Mouse (Mus musculus) layer of hippocampus, adult 18-20 months (tissue): Measurements from ENCODE around the gene Fah. TPM values are rescaled to one million over a fixed set of nuclear protein-coding genes. Genes with fewer than 3 reads are reported as not detected.
A peak's percentile ranks its signal among the peaks of the same experiment; 100 is the strongest.

Experiments
- DNase-seq, 2 experiments: peaks; one replicate each; pipeline ENCODE4 v3.0.0; 2022; ENCODE audit warnings: low spot score in 2 of 2
- total RNA-seq, 2 experiments: library from RNA; stranded (reverse); gene quantifications; 2 replicates each; pipeline ENCODE4 v1.2.3; 2021

Gene Fah
- total RNA-seq, 2 experiments from 2014 or later = 22.9 to 23.7 TPM

DNA sequence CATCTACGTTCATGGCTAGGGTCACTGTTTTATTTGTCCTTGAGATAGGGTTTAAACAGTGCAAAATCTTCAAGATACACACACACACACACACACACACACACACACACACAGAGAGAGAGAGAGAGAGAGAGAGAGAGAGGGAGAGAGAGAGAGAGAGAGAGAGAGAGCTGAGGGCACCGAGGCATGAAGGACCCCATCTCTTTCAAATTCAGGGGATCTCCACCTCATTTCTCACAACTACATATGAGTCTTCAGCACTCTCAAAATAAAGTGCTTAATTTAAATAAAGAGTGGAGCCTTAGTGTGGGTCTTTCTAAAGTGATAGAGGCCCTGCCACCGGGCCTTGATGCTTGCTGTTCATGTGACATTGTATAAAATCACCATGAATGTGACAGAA lies 10.5 kb downstream of the Fah start:
- DNase-seq = no peak

DNA sequence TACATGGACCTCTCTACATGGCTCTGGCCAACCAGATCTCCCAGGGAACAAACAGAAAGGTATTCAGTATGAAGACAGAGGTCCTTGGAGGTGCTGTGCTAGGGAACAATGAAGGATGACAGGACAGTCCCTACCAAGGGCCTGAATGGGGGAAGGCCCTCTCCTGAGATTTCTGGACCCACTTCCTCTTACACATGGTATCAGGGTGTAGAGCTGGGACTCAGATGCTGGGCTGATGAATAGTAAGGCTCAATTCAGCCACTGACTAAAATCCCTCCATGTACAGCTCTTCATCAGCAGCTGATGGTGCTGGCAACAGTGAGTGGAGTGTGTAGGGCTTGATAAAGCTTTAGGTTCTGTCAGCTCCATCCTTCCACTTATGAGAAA lies 11.6 kb downstream of the Fah start:
- DNase-seq = no peak

DNA sequence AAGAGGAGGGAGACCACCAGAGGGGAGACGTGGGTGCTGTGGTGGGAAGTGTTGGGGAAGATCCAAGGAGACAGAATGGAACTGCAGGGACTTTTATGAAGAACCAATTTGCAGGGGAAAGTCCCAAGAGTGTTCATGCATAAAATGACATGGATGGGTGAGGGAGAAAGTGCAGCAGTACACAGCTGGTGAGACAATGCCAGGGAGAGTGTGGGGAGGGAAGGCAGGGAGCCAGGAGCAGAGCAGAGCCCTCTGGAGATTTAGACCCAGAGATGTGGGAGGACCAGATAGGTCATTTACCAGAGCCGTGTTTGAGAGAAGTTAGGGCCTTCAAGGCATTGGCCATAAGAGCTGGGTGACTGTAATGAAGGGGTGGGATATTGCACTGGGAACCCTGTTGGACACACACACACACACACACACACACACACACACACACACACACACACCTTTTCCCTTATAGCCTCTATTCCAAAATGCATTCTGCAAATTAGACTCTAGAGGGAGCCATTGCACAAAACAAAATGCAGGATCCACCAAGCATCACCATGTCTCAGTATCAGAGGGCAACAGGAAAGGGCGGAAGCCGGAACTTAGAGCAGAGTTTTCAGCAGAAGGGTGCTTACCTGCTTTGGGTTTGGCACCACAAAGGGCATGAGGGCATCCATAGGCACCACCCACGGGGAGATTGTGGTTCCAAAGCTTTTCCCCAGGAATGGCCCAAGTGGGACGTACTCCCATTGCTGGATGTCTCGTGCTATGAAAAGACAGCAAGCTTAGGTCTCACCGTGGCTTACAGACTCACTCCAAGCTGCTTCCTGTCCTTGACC lies 12.2 kb downstream of the Fah start:
- peak in 1 of 2 experiments; percentile 71 for DNase-seq

DNA sequence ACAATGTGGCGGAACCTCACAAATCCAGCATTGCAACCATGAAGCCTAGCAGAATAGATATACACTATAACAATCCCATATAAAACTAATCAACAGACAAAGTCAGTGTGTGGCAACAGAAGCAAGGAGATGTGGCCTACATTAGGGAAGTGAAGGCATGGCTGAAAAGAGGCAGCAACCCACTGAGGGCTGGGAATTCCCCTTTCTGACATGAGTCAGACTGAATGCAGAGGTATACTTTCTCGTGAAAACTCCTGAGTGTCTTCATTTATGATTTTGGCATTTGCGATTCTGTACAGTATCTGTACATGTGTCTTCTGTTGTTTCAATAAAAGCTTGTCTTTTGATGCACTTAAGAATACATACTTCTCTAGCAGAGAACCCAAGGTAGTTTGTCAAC lies 15.2 kb downstream of the Fah start:
- DNase-seq = no peak

DNA sequence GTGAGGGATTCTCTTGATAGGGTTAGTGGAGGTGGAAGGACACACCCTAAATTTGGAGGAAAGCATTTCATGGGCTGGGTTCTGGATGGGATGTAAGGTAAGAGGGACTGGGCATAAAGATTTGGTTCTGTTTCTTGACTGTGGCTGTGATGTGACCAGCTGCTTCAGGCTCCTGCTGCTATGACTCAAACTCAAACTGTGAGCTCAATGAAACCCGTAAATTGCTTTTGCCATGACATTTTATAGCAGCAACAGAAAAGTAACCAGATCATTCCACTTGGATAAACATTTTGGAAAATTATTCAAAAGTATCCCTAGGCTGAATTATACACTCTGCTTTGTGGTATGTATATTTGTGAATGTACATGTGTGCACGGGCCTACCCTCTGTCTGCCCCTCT lies 15.9 kb downstream of the Fah start:
- DNase-seq = no peak

DNA sequence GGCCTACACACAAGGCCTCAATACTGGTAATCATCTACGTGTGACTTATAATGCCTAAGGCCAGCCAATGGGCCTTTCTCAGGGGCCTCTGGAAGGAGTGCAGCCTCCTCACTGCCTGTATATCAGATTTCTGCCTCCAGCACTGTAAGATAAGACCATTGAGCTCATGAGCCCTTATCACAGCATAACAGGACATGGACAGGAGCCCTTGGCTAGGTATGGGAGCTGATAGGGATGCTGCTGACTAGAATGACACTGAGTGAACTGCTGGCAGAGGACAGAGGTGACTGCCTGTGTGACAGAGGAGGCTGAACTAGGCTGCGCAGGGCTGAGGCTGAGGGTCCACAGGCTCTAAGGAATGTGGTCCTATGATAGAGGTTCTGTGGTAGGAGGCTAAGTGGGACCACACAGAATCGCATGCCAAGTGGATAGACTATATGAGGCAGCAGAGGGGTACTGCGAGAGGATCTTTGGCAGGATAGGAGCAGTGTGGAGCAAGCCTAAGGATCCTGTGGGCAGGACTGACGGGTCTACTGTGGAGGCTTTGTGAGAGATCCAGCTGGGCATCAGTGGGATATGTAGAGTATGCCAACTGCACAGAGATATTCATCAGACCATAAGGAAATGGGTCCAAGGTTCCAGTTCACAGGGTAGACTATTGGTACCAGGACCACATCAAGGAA lies 19.3 kb downstream of the Fah start:
- DNase-seq = no peak

DNA sequence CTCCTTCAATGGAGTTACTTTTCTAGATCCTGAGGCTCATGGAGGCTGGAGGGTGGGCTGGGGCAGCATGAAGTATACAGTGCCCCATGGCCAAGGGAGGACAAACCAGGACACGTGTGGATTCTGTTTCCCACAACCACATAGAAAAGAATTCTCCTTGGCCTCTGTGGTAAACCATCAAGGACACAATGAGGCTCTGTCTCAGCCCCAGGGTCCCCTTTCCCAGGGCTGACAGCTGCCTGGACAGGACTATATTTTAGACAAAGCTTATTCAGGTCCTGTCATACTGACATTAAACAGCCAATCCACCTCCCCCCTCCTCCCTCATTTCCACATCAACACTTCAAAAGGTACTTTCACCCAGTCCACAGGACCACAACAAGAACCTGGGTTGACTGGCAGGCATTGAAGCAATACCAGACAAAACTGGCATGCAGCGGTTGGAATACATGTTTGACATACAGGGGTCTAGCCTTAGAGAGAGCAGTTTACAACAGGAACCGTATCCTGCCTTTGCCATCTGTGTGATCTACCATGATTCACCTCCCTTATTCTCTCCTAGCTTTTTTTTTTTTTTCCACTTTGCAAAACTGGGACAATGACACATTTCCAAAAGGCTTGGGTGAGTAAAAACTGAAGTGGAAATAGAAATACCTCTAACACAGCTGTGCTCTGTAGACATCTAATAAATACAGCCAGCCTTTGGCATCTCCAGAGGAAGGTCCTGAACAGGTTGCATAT lies 20.0 kb downstream of the Fah start:
- no peak for DNase-seq

DNA sequence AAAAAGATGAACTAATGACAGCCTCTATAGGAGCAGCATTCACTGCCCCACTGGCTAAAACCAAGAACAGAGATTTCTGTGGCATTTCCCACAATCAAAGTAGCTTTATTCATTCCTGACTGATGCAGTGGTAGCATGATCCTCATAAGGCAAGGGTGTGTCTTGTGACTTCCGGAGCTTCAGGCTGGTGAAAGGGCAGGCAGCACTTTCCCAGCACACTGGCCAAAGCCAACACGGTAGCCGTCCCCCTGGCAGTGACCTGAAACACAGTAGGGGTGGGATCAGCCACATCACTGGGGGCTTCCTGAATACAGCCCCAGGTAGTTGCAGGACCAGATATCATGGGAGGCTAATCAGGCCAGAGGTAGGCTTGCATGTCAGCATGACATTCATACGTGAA lies 21.4 kb downstream of the Fah start:
- DNase-seq = no peak

DNA sequence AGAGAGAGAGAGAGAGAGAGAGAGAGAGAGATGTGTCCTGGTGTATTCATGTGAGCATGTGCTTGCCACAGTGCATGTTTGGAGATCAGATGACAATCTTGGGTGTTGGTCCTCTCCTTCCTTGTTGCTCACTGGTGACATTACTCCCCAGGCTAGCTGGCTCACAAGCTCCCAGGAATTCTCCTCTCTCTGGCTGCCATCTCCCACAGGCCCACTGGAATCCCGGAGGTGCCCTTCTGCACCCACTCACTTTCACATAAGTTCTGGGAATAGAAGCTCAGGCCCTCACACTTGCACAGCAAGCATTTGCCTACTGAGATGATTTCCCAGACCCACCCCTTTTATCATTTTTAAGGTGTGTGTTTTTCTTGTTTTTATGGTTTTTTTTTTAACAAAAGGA lies 26.8 kb downstream of the Fah start:
- DNase-seq = no peak

DNA sequence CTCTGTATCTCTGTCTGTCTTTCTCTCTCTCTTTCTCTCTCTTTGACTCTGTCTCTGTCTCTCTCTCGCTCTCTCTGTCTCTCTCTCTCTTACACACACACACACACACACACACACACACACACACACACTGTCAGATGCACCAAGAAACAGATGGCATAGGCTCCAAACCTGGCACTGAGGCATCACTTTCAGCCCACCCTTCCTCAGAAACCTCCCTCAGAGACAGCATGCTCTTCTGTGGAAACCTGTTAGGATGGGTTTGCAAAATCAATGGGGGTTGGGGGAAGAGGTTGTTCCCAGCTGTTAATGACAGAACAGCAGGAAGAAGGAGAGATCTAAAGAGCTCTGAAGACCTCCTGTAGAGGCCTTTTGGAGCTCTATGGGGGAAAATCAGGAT lies 27.7 kb downstream of the Fah start:
- peak; percentile 46 to 77 for DNase-seq

DNA sequence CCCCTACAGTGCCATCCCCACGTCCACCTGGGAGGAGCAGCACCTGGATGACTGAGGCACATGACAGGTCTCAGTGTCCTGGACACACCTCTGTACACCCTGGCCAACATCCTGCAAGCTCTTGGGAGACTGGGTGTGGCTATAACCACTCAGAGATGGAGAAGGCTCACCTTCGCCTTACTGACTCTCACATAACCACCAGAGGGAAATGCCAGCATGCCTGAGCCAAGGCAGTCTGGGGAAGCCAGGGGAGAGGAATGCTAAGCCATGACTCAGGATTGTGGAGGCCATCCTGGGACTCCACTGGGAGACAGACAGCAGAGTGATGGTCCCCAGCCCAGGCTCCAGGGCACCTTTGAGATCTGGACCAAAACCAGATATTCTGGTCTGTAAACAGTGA lies 29.5 kb downstream of the Fah start:
- DNase-seq = no peak

DNA sequence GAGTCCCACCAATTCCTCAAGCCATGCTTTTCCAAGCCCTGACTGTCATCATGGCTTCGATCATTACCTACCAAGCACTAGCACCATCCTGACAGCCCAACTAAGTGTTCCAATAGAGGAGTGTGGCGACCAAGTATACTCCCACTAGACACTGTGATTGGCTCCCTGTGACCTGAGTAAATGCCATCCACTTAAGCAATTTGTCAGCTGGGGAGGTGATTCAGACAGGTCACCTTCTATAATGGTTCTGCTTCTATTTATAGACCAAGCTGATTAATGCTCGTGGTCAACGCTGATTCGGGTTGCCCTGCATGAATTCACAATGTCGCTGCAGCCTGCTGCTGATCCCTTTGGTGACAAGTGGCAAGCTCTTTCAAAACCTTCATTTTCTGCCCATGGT lies 40.3 kb downstream of the Fah start:
- DNase-seq = no peak

DNA sequence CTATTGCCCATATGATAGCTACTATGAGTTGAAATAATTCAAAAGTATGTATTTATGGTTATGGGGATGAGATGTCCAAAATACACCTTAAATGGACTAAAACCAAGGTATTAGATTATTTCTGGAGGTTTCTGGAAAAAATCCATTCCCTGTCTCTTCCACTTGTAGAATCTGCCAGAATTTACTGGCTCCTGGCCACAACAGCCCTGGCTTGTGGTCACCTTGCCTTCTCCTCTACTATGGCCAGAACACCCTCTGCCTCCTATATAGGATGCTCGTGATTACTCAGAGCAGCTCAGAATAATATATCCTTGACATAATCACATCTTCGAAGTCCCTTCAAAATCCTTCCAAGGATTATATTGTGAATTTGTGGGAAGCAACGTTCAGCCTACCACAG lies 42.3 kb downstream of the Fah start:
- no peak for DNase-seq

DNA sequence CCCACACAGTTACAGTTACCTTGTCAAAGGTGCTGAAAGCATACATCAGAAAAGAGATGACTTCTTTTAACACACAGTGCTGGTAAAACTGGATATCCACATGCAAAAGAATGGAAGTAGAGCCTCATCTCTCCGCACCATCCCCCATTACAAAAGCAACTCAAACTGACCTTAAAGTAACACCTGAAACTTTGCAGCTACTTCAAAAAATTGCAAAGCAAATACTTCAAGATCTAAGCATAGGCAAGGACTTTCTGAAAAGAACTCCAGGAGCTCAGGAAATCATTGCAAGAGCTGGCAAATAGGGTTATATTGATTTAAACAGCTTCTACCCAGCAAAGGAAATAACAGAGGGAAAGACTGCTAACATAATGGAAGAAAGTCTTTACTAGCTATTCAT lies 46.0 kb downstream of the Fah start:
- DNase-seq = no peak

DNA sequence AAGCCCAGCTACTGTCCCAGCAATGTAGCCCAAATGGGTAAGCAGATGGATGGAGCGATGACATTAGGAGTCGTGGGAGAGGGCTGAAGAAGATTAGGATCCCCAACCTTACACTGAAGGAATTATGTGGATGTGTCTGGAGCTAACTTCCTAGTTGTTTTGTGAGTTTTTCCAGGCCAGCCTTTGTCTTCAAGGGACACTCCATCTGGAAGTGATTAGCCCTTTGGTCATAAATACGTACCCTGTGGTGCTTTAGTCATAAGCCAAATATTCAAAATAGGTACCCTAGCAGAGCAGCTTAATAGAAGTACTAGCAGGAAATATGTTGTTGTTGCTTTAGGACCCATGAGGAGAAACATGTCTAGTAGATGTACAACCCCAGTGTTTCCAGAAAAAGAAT lies 49.2 kb downstream of the Fah start:
- no peak for DNase-seq

DNA sequence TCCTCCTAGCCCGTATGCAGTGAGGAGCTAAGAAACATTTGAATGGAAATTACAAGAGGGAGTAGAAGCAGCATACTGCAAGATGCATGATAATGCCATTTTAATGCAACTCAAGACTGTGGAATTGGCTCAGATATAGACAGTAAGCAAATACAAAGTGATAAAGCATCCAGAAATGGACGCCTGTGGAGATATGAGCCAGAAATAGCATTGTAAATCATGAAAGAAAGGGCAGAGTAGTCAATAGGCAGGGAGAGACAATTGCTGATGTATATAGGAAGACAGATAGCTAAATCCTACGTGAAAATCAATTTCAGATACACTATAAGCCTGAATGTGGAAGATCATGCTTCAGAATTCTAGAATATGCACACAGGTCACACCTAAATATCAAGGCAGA lies 51.2 kb downstream of the Fah start:
- DNase-seq = no peak

DNA sequence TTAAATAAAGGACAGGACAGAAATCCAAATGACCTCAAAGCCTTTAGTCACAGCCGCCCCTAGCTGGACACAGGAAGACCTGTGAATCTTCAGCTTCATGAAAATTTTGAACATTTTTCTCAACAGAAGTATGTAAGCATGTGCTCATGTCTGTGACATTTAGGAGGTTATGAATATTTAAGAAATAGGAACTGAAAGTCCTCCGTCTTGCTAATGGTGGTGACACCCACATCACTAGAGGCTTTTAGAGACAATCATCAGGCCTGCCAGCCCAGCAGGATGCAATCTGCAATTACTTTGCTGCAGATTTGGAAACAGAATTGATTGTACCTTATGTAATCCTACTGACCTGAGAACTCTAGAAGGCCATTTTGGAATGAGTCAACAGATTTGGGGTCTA lies 55.0 kb downstream of the Fah start:
- peak in 1 of 2 experiments; percentile 53 for DNase-seq

DNA sequence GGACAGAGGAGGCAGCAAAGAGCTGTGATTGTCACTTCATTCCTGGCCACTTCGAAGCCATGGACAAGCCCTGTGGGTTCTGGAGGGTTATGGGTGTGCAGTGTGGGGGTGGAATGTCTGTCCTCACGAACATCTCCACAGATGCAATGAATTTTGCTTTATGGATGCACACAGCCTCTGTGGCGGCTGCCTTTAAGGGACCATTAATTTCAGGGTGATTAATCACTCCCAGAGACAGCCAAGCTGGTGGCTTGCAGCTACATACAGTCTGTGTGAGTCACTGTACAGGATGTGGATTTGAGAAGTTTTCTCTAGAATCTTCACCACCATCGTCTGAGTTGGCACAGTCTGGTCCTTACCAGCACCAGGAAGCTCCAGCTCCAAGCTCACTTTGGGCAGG lies 59.9 kb downstream of the Fah start:
- DNase-seq = no peak

DNA sequence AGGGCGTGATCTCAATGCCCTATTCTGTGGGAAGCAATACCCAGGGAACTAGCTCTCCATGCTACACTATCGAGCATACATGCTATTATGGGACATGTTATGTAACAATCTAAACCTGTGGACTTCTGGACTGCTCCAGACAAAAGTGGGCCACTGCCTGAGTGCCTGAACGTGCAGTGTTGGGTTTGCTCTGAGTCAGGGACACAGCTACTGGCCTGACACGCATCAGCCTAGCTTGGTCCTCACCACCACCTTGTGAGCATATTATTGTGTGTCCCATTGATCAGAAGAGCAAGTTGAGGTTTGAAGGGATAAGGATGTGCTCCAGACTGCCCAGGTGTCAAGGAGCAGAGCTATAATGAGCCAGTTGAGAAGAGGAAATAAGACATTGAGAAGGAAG lies 61.6 kb downstream of the Fah start:
- DNase-seq = no peak
